Mouse (Mus musculus): Measurements from ENCODE around the gene Cxcl1. TPM values are rescaled to one million over a fixed set of nuclear protein-coding genes. Genes with fewer than 3 reads are reported as not detected.

The Cxcl1 gene
- total and polyA plus RNA-seq, 3 experiments = not detected

DNA sequence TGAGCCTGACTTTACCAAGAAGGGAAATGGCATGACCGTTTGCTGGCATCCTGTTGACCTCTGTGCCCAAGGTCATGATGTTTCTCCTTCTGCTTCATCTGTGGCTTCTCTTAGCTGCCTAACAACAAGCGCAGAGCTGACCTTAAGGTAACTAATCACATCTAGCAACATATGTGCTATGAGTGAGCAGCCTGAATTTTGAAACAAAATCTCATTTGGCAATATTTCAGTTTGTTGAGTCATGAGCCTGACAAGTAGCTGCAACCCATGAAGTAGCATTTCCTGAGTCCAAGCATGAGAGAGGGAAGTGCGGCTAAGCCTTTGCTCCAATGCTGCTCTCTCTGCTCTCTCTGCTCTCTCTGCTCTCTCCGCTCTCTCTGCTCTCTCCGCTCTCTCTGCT is 9.4 kb upstream of the Cxcl1 start:
- peak; percentile 28 for DNase-seq (ENCODE audit: low read depth, low spot score)
- Histone ChIP-seq H3K36me3 (ENCODE audit: control insufficient read depth in 1 of 2, insufficient read depth in 2 of 2, low read length in 2 of 2) (peaks cover 0 to 34% of the 10 kb centered on the region in 2 experiments; a peak in 2 of 4 replicates), H3K79me2 (ENCODE audit: control insufficient read depth, insufficient read depth, low read length, poor library complexity) (no peaks in the 10 kb centered on the region), H3K4me3 (ENCODE audit: control insufficient read depth in 1 of 2, insufficient read depth in 1 of 2, low read depth in 2 of 2, low read length in 2 of 2) (no peak overlapping the region), H3K27ac (ENCODE audit: control insufficient read depth, low read depth, low read length) (no peak overlapping the region), H3K9me3 (replicated peaks; ENCODE audit: insufficient read depth, low read length) (no peaks in the 10 kb centered on the region), H3K27me3 (ENCODE audit: control insufficient read depth in 1 of 2, insufficient read depth in 2 of 2, low read length in 2 of 2) (no peaks in the 10 kb centered on the region), H3K4me1 (ENCODE audit: control insufficient read depth in 1 of 2, insufficient read depth in 2 of 2, low read length in 2 of 2) (peaks cover 14 to 28% of the 10 kb centered on the region in 2 experiments), H3K9ac (ENCODE audit: control insufficient read depth, low read depth, low read length, poor library complexity, severe bottlenecking) (no peak overlapping the region)
- no peak for TF ChIP-seq RCOR1 (IDR thresholded peaks at IDR 0.05; ENCODE audit: low read depth, low read length)
- TF ChIP-seq RAD21 (IDR thresholded peaks at IDR 0.05; ENCODE audit: low read depth, low read length) = no peak
- TF ChIP-seq ELF1 (IDR thresholded peaks at IDR 0.05; ENCODE audit: low read depth, low read length) = no peak
- no peak for TF ChIP-seq TBP (IDR thresholded peaks at IDR 0.05; ENCODE audit: low read depth, low read length)
- no peak for TF ChIP-seq SIN3A (IDR thresholded peaks at IDR 0.05; ENCODE audit: low read length)
- TF ChIP-seq GATA1 (IDR thresholded peaks at IDR 0.05; ENCODE audit: low read depth, low read length) = no peak

DNA sequence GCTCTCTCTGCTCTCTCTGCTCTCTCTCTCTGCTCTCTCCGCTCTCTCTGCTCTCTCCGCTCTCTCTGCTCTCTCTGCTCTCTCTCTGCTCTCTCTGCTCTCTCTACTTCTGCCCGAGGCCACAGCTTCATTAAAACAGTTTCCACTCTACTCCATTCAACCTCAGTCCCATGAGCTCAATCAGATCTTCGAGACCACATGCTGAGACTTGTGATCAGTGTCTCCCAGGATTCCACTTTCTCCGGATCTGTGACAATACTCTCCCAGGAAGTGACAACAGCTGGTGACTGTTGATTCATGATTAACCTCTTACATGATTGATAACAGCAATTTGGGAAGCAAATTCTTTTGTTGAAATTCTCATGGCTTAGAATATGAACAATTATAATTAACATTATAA is 8.9 kb upstream of the Cxcl1 start:
- H3K27ac ChIP-seq (ENCODE audit: control insufficient read depth, low read depth, low read length) = no peak overlapping the region
- no peak for TF ChIP-seq NRF1 (IDR thresholded peaks at IDR 0.05; ENCODE audit: insufficient read depth, low read depth, low read length, poor library complexity, severe bottlenecking)
- no peak for TF ChIP-seq MAFK (IDR thresholded peaks at IDR 0.05; ENCODE audit: borderline replicate concordance, low read depth, low read length)
- no peak for TF ChIP-seq RCOR1 (IDR thresholded peaks at IDR 0.05; ENCODE audit: low read depth, low read length)
- no peak for TF ChIP-seq MAX (IDR thresholded peaks at IDR 0.05; ENCODE audit: low read length)
- TF ChIP-seq TCF12 (IDR thresholded peaks at IDR 0.05; ENCODE audit: low read depth, low read length) = no peak
- no peak for TF ChIP-seq POLR2AphosphoS2 (IDR thresholded peaks at IDR 0.05; ENCODE audit: low read length)
- TF ChIP-seq E2F4 (IDR thresholded peaks at IDR 0.05; ENCODE audit: borderline replicate concordance, low read depth, low read length) = no peak
- TF ChIP-seq ZNF384 (IDR thresholded peaks at IDR 0.05; ENCODE audit: low read depth, low read length) = no peak
- no peak for TF ChIP-seq BHLHE40 (IDR thresholded peaks at IDR 0.05; ENCODE audit: borderline replicate concordance, low read depth, low read length)
- no peak for TF ChIP-seq EP300 (IDR thresholded peaks at IDR 0.05; ENCODE audit: low read depth in 1 of 2, low read length in 2 of 2)
- no peak for TF ChIP-seq CTCF (IDR thresholded peaks at IDR 0.05 in 2 of 3, conservative IDR thresholded peaks at IDR 0.05 in 1 of 3; ENCODE audit: control insufficient read depth in 1 of 3, insufficient read depth in 1 of 3, low read depth in 2 of 3, low read length in 3 of 3, poor library complexity in 1 of 3, severe bottlenecking in 1 of 3)
- TF ChIP-seq TBP (IDR thresholded peaks at IDR 0.05; ENCODE audit: low read depth, low read length) = no peak
- TF ChIP-seq NELFE (IDR thresholded peaks at IDR 0.05; ENCODE audit: low read depth, low read length) = no peak
- TF ChIP-seq TAL1 (IDR thresholded peaks at IDR 0.05; ENCODE audit: low read length) = no peak
- no peaks in the 10 kb centered on the region for H3K79me2 ChIP-seq (ENCODE audit: control insufficient read depth, insufficient read depth, low read length, poor library complexity)
- H3K27me3 ChIP-seq (ENCODE audit: control insufficient read depth in 1 of 2, insufficient read depth in 2 of 2, low read length in 2 of 2) = no peaks in the 10 kb centered on the region
- no peak overlapping the region for H3K4me3 ChIP-seq (ENCODE audit: control insufficient read depth in 1 of 2, insufficient read depth in 1 of 2, low read depth in 2 of 2, low read length in 2 of 2)
- no peaks in the 10 kb centered on the region for H3K9me3 ChIP-seq (replicated peaks; ENCODE audit: insufficient read depth, low read length)
- H3K9ac ChIP-seq (ENCODE audit: control insufficient read depth, low read depth, low read length, poor library complexity, severe bottlenecking) = no peak overlapping the region
- H3K36me3 ChIP-seq (ENCODE audit: control insufficient read depth in 1 of 2, insufficient read depth in 2 of 2, low read length in 2 of 2) = peaks cover 0 to 34% of the 10 kb centered on the region in 2 experiments; a peak in 2 of 4 replicates
- peaks cover 14 to 28% of the 10 kb centered on the region in 2 experiments for H3K4me1 ChIP-seq (ENCODE audit: control insufficient read depth in 1 of 2, insufficient read depth in 2 of 2, low read length in 2 of 2)
- no peak for DNase-seq (ENCODE audit: low read depth, low spot score)

All from MEL (cell line).